Mouse (Mus musculus): ENCODE data around the gene Adam1b. TPM values are rescaled to one million over a fixed set of nuclear protein-coding genes. Genes with fewer than 3 reads are reported as not detected.

Adam1b gene
- polyA plus RNA-seq, 1 experiment from 2014 or later: 0.10 TPM

DNA sequence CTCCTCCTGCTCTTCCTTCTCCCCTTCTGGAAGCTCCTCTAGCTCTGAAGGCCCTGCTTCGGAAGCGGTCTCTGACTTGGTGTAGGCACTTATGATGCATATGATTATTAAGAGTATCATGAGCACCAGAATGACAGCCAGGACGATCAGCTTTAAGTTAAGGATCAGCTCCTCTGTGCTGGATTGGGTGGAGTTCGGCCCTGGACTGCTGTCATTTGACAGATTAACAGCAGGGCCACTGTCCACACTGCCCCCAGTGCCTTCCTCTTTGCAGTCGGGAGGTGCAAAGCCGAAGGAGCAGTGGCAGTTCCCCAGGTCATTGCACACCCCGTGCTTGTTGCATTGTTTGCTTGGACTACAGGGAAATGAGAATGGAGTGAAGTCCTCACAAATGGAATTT lies 2.5 kb downstream of the Adam1b start:
- CTCF ChIA-PET: no interaction called here
- no peak for TF ChIP-seq CTCF (IDR thresholded peaks at IDR 0.05)
- no peaks in the 10 kb centered on the region for H3K27me3 ChIP-seq
- in situ Hi-C loops (cut with MboI; ENCODE audit: low pct_unique_long_range_greater_than_20kb): no loop called here
- DNase-seq (ENCODE audit: low read depth, low spot score): no peak
- POLR2A ChIA-PET: no interaction called here
- no peak for ATAC-seq

DNA sequence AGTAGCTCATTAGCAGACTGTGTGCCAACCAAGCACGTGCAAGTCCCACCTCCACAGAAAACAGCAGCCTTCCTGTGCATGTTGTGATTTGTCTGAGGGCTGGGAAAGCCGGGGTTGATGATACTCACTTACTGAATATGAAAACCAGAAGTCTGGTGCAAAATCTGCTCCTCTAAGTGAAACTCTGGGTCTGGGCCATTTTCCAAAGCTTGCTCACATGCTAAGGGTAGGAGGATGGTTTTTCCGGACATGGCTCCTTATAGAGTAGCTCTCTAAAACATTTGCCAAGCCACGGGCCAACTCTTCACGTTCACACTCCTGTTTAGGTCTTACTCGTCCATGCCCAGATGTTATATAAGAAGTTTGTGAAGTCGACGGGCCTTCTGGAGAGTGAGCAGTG lies 9.9 kb downstream of the Adam1b start:
- POLR2A ChIA-PET: no interaction called here
- no peak for ATAC-seq
- no peak for DNase-seq (ENCODE audit: low read depth, low spot score)
- CTCF ChIA-PET: interaction anchor here (3.6 kb wide), 1 partner anchor 15 kb away, joined by 21 read pairs; no protein-coding TSS in a partner anchor
- no peaks in the 10 kb centered on the region for H3K27me3 ChIP-seq
- TF ChIP-seq CTCF (IDR thresholded peaks at IDR 0.05): no peak
- in situ Hi-C loops (cut with MboI; ENCODE audit: low pct_unique_long_range_greater_than_20kb): loop anchor here (25.0 kb wide), 1 partner anchor 531 kb away; no protein-coding TSS in a partner anchor

DNA sequence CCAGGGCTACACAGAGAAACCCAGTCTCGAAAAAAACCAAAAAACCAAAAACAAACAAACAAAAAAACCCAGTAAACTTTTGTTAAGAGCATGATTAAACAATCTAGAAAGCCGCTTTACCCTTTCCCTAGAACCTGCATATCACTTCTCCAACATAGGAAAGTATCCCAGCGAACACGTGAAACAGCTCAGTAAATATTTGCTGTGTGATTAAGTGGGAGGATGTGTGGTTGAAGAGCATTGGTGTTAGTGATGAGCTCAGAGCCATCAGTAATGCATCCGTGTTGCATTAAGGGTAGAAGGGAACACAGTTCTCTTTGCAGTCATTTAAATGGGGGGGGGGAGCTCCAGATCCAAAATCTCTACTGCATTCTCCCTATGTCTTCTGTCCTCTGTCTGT lies 18.4 kb downstream of the Adam1b start:
- in situ Hi-C loops (cut with MboI; ENCODE audit: low pct_unique_long_range_greater_than_20kb): loop anchor here (25.0 kb wide), 1 partner anchor 522 kb away; no protein-coding TSS in a partner anchor
- CTCF ChIA-PET: interaction anchor here (1.2 kb wide), 1 partner anchor 62 kb away, joined by 3 read pairs; no protein-coding TSS in a partner anchor
- no peaks in the 10 kb centered on the region for H3K27me3 ChIP-seq
- POLR2A ChIA-PET: no interaction called here
- DNase-seq (ENCODE audit: low read depth, low spot score) (no peak), ATAC-seq (no peak)
- TF ChIP-seq CTCF (IDR thresholded peaks at IDR 0.05): no peak

DNA sequence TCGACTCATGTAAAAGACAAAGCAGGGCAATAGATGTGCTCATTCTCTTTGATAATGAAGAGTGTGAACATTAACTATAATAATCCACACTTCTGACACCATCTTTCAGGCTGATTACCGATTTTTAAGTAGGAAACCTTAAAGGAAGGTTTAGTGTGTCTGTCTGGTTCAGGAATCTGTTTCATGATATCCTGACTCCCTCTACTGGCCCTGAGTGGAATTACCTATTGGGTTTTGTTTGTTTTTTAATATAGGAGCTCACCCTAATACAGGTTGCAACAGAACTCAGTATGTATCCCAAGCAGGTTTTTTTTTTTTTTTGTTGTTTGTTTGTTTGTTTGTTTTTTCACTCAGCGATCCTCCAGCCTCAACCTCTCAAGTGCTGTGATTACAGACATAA lies 25.6 kb downstream of the Adam1b start:
- ATAC-seq (no peak), DNase-seq (ENCODE audit: low read depth, low spot score) (no peak)
- ChIA-PET CTCF (interaction anchor here (0.7 to 3.6 kb wide), 13 partner anchors 11 to 125 kb away, joined by 3 to 54 read pairs (median 4); partner anchors contain the start of gene Adam1b), POLR2A (interaction anchor here (1.9 kb wide), 1 partner anchor 25 kb away, joined by 11 read pairs; the partner anchor contains the start of genes Erp29 and Tmem116)
- no peaks in the 10 kb centered on the region for H3K27me3 ChIP-seq
- peak; percentile 69 for TF ChIP-seq CTCF (IDR thresholded peaks at IDR 0.05)
- in situ Hi-C loops (cut with MboI; ENCODE audit: low pct_unique_long_range_greater_than_20kb): loop anchor here (5.0 to 25.0 kb wide), 2 partner anchors 260 to 515 kb away; no protein-coding TSS in a partner anchor

DNA sequence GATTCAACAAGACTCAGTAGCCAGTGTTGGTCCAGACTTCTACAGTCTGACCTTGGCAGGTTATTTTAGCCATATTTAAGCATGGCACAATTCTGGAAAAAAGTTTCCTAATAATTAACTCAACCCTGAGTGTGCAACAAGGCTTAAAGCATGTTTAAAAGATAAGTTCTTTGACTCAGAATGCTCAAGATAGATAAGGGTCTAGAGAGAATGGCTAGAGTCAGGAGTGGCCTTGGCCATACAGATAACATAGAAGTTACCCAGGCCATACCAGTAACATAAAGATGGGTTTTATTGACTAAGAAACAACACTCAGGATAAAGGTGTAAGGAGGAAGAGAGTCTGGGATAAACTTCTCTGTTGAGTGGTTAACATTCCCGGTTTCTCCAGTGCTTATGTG lies 27.2 kb downstream of the Adam1b start:
- POLR2A ChIA-PET: interaction anchor here (1.4 kb wide), 1 partner anchor 25 kb away, joined by 5 read pairs; the partner anchor contains the start of gene Tmem116
- CTCF ChIA-PET: interaction anchor here (0.7 to 3.5 kb wide), 5 partner anchors 12 to 37 kb away, joined by 3 to 54 read pairs (median 5); no protein-coding TSS in a partner anchor
- H3K27me3 ChIP-seq: no peaks in the 10 kb centered on the region
- no peak for TF ChIP-seq CTCF (IDR thresholded peaks at IDR 0.05)
- DNase-seq (ENCODE audit: low read depth, low spot score) (no peak), ATAC-seq (no peak)
- in situ Hi-C loops (cut with MboI; ENCODE audit: low pct_unique_long_range_greater_than_20kb): loop anchor here (5.0 to 25.0 kb wide), 2 partner anchors 259 to 514 kb away; no protein-coding TSS in a partner anchor

DNA sequence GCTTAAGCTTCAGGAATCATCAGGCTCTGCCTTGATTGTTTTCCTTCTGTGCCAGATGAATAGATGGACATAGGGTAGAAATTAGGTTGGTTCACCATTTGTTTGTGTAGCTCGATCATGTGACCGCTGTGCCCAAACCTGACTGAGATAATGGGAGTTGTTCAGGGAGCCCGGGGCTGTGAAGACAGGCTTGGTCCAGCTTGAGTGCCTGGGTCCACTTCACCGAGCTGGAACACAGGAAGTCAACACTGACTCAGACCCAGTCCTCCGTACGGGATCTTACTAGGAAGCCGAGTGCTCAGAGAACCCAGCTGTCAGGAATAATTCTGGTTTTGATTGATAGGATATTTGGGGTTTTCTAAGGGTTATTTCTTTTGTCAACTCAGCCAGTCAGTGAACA lies 28.6 kb downstream of the Adam1b start:
- in situ Hi-C loops (cut with MboI; ENCODE audit: low pct_unique_long_range_greater_than_20kb): loop anchor here (5.0 to 25.0 kb wide), 2 partner anchors 257 to 512 kb away; no protein-coding TSS in a partner anchor
- TF ChIP-seq CTCF (IDR thresholded peaks at IDR 0.05): no peak
- DNase-seq (ENCODE audit: low read depth, low spot score) (no peak), ATAC-seq (no peak)
- POLR2A ChIA-PET: interaction anchor here (1.4 to 1.6 kb wide), 2 partner anchors 22 to 23 kb away, joined by 3 to 5 read pairs; partner anchors contain the start of gene Tmem116
- CTCF ChIA-PET: interaction anchor here (1.2 to 1.8 kb wide), 4 partner anchors 12 to 36 kb away, joined by 3 to 5 read pairs (median 4); no protein-coding TSS in a partner anchor
- H3K27me3 ChIP-seq: no peaks in the 10 kb centered on the region

DNA sequence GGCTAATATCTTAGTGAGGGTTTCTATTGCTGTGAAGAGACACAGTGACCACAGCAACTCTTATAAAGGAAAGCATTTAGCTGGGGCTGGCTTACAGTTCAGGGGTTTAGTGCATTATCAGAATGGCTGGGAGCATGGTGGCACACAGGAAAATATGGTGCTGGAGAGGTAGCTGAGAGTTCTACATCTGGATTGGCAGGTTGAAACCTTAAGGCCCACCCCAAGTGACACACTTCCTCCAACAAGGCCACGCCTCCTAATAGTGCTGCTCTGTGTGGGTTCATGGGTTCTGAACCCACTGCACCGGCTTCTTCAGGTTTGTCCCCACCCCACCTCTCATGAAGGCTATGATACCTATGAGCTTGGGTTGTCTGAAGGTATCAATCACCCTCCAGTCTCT lies 30.8 kb downstream of the Adam1b start:
- no peak for DNase-seq (ENCODE audit: low read depth, low spot score)
- TF ChIP-seq CTCF (IDR thresholded peaks at IDR 0.05): no peak
- in situ Hi-C loops (cut with MboI; ENCODE audit: low pct_unique_long_range_greater_than_20kb): no loop called here
- ChIA-PET CTCF (interaction anchor here (0.8 to 1.7 kb wide), 2 partner anchors 8 to 22 kb away, joined by 3 to 4 read pairs; no protein-coding TSS in a partner anchor), POLR2A (interaction anchor here (0.6 kb wide), 1 partner anchor 10 kb away, joined by 3 read pairs; no protein-coding TSS in a partner anchor)
- no peak for ATAC-seq
- no peaks in the 10 kb centered on the region for H3K27me3 ChIP-seq

DNA sequence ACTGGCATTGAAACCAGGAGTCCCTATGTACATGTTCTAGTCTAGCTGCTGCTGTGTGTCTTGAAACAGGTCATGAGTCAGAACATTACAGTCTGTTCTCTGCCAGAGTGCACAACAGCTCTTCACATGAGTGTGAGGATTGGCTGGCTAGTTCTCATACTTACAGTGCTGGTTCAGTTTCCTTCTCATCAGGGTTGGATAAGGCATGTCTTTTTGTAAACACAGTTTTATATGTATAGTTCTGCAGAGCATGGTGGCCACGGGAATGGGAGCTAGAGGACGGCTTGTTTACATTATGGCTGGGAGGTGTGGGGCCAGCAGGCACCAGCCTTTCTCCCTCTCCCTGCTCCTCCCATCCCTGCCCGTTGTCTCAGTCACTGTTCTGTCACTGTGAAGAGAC lies 33.7 kb downstream of the Adam1b start:
- no peak for TF ChIP-seq CTCF (IDR thresholded peaks at IDR 0.05)
- ChIA-PET CTCF (interaction anchor here (0.8 to 1.0 kb wide), 2 partner anchors 10 to 17 kb away, joined by 3 read pairs; partner anchors contain the start of gene Erp29), POLR2A (no interaction called here)
- DNase-seq (ENCODE audit: low read depth, low spot score) (no peak), ATAC-seq (no peak)
- in situ Hi-C loops (cut with MboI; ENCODE audit: low pct_unique_long_range_greater_than_20kb): no loop called here
- H3K27me3 ChIP-seq: no peaks in the 10 kb centered on the region

DNA sequence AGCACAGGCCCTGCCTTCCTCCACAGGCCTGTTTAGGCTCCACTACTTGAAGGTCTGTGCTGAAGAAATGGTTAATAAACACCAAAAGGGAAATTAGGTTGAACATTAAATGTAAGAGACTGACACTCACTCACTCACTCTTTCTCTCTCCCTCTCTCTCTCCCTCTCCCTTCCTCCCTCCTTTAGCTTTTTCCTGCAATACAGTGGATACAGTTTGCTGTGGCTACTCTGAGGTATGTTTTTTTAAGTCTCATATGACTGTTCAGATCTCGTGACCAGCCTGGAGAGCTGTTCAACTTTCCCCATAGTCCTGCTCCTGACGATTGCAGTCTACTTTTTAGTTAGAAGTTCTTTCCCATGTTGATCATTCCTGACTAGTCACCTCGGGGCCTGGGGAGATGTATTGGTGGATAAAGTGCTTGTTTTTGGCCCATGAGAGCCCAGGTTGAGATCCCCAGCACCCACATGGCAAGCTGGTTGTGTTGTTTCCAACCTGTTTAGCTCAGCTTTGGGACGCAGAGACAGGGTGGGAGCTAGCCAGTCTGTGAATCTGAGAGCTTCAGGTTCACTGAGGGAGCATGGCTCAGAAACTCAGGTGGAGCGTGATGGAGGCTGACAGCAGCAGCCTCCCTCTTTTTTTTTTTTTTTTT lies 39.5 kb downstream of the Adam1b start:
- ATAC-seq (no peak), DNase-seq (ENCODE audit: low read depth, low spot score) (no peak)
- H3K27me3 ChIP-seq: no peaks in the 10 kb centered on the region
- POLR2A ChIA-PET: interaction anchor here (0.7 to 1.6 kb wide), 2 partner anchors 9 to 404 kb away, joined by 3 to 5 read pairs; no protein-coding TSS in a partner anchor
- CTCF ChIA-PET: interaction anchor here (1.5 to 1.8 kb wide), 2 partner anchors 9 to 13 kb away, joined by 4 to 5 read pairs; no protein-coding TSS in a partner anchor
- no peak for TF ChIP-seq CTCF (IDR thresholded peaks at IDR 0.05)
- in situ Hi-C loops (cut with MboI; ENCODE audit: low pct_unique_long_range_greater_than_20kb): no loop called here

DNA sequence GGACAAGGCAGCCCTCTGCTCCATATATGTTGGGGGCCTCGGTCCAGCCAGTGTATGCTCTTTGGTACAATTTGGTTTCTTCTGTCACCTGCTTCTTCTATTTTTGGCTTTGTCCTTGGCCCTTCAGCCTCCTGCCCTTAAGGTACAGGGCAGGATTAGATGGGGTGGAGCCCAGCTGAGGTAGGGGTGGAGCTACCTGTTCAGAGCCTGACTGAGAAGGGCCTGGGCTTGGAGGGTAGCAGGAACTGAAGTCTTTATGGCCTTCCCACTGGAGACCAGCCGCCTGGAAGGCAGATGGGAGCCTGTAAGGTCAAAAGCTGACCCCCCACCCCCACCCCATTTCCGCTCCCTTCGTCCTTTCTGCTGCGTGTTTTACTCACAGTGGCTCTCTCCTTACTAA lies 40.3 kb downstream of the Adam1b start:
- CTCF ChIA-PET: interaction anchor here (1.5 to 1.8 kb wide), 2 partner anchors 10 to 14 kb away, joined by 4 to 5 read pairs; no protein-coding TSS in a partner anchor
- ATAC-seq (no peak), DNase-seq (ENCODE audit: low read depth, low spot score) (no peak)
- POLR2A ChIA-PET: interaction anchor here (1.6 kb wide), 1 partner anchor 10 kb away, joined by 3 read pairs; no protein-coding TSS in a partner anchor
- no peak for TF ChIP-seq CTCF (IDR thresholded peaks at IDR 0.05)
- in situ Hi-C loops (cut with MboI; ENCODE audit: low pct_unique_long_range_greater_than_20kb): no loop called here
- H3K27me3 ChIP-seq: no peaks in the 10 kb centered on the region

DNA sequence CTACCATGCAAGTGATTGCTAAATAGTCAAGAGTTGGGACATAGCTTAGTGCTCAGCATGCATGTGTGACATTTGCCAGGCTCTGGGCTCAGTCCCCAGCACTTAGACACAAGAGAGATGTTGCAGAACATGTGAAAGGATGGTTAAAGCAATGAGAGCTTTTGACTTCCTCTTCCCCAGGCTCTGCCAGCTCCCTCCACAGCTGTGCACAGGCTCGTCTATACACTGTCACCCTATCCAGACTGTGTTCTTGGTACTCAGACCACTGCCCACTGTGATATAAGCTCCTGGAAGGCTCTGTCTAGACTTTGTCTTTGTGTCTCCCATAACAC lies 41.1 kb downstream of the Adam1b start:
- DNase-seq (ENCODE audit: low read depth, low spot score) (no peak), ATAC-seq (no peak)
- no peak for TF ChIP-seq CTCF (IDR thresholded peaks at IDR 0.05)
- no peaks in the 10 kb centered on the region for H3K27me3 ChIP-seq
- CTCF ChIA-PET: no interaction called here
- POLR2A ChIA-PET: interaction anchor here (1.1 to 1.6 kb wide), 2 partner anchors 10 to 11 kb away, joined by 3 read pairs; no protein-coding TSS in a partner anchor
- in situ Hi-C loops (cut with MboI; ENCODE audit: low pct_unique_long_range_greater_than_20kb): no loop called here
